Mouse (Mus musculus) CD8-positive naive resting alpha-beta T cell, adult 2 months (primary cell): ENCODE results near the gene Pgs1.

Source experiments
- DNase-seq, 2 experiments: peaks; one replicate each; pipeline ENCODE4 v3.0.0; 2022; ENCODE audit warnings: low read depth in 2 of 2, low spot score in 2 of 2

The Pgs1 gene

DNA sequence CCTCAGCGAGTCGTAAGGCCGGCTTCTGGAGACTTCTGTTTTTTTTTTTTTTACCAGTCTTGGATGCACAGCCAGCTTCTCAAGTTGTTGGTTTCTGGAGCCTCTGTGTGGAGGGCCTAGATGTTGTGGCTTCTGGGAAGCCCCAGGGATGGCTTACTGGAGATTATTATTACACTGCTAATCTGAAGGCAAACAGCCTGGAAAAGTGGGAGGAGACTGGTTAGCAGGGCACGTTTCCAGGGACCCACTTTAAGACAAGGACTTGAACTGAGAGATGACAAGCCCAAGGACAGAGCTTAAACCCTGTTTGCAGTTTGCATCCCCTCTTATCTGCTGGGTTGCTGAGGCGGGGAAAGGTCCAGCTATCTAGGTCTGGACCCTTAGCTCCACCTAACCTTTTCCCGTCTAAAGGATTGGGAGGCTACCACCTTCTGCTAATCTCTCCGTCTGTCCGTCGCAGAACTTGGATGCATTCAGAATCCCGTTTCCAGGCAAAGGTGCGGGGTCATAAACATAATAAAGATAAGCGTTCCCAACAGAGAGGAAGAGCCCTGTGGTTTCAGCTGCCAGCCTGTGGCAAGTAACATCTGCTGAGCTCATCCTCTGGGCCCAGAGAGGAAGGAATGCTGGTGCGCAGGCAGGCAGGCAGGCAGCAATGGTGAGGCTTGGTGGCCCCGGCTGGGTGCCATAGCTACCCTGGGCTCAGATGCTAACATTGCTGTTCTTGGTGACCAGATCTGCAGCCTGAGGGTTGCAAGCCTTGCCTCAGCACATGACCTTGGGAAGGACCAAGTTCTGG, 11.6 kb upstream of the Pgs1 start:
- DNase-seq, result no peak

DNA sequence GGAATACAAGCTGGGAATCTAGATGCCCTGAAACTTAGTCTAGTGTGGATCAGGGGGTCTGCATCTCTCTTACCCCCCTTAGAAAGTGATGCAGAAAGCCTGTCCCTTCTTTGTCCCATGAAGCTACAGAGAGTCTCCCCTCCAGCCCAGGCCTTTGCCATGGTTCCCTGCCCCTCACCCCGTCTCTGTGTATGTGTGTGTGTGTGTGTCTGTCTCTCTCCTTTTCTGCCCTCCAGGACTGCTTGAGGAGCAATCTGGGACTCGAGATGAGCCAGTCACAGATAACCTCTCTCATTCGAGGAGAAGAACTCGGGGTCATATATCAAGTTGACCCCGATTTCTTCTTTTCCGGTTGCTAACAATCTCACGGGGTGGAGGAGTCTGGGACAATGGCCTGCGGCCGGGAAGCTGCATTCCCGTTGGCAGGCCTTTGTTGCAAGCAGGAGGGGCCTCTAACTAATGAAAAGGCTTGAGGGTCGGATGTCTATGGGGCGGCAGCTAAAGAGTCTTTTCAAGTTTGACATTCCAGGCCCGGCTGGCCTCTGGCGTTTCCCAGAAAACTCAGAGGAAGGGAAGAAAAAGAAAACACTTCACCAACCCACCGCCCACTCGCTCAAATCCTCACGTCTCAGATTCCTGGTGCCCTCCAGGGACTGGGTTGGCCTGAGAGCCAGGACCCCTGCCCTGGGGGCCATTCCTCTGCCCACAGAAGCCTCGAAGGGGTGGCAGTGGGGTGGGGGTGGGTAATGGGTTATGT, 10.7 kb upstream of the Pgs1 start:
- no peak for DNase-seq

DNA sequence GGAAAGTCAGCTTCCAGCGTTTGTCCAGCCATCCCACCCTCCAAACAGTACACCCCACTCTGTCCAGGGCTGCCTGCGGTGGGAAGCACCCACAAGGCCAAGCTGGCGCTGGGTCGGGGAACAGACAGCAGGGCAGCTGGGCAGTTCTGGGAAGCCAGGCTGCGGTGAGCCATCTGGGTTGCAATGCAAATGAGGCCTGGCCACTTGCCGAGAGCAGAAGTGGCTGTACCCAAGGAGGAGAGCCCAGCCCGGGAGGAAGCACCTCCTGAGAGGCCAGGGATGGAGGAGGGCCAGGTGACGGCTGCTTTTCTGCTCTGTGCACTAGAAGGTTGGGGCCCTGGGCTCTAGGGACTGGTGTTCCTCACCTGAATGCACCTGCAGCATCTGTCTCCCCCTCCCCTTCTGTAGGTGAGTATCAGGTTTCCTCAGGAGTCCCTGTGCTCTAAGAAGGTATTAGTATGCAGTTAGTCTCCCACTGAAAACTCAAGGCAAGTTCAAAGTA, 10.0 kb upstream of the Pgs1 start:
- no peak for DNase-seq

DNA sequence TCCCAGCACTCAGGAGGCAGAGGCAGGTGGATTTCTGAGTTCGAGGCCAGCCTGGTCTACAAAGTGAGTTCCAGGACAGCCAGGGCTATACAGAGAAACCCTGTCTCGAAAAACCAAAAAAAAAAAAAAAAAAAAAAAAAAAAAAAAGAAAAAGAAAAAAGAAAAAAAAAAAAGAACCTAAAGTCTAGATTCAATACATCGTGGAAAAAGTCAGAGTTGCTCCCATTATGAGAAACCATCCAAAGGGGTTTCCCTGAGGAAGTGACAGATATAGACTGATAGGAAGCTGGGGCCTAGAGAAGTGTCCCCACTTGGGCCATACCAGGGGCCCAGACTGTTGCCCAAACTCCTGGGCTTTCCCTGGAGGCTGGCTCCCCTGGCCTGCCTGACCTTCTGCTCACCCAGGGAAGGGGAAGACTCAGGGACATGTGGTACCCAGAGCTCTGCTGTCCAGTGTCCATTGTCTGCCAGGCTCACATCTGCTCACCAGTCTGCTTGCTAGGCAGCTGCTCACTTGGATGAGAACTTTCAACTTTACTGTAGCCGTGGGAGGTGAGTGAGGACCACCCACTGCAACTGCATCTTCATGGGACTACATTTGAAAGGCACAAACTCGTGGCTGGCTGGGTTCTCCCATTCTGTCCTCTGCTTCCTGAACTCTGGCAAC, 8.3 kb upstream of the Pgs1 start:
- DNase-seq, result no peak

DNA sequence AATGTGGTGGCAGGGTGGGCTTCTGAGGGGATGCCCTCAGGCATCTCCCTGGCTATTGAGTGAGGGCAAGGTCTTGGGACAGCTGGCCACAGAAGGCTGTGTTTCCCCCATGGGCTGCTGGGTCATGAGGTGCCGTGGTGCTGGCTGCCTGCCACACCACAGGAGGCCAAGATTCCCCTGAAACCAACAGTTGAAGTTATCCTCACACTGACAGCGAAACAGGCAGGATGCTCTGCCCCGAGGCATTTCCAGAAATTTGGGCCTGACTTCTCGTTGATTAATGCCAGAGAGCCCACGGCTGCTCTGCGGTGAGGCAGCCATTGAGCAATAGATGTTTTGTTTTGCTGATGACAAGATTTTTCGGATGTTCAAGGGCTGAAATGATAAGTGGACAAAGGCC, 6.7 kb upstream of the Pgs1 start:
- DNase-seq, result no peak

DNA sequence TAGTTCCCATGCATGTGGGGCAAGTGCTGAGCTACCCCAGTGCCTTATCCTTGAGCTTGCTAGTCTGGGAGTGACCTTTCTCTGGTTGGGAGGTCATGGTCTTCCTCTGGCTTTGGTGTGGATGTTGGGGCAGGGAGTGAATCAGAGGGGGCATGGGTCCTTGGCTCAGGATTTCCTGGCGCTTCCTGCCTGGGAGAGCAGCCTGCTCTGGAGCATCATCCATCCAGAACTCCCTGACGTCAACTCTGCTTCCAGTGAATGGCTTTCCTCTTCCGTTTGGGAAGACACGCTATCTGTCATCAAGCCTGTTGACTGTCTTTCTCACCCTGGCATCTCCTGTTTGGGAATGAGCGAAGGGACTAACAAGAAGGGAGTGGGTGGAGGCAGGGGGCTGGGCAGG, 3.7 kb upstream of the Pgs1 start:
- no peak for DNase-seq

DNA sequence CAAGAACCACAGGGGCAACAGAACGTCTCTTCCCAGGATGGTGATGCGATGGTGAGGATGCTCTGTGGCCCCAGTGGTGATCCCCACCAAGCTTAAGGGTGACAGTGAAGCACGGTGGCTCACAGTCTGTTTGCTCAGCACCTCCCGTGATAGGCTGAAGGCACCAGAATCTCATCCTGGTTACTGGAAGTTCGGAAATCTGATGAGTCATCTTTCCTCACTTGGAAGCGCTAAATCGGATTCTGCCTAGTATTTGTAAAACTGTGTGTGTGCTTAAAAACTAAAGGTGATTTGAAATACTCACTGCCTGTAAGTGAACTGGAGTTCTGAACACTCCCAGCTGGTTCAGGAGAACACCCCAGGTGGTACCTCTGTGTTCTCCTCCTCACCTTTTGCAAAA, 2.3 kb upstream of the Pgs1 start:
- no peak for DNase-seq

DNA sequence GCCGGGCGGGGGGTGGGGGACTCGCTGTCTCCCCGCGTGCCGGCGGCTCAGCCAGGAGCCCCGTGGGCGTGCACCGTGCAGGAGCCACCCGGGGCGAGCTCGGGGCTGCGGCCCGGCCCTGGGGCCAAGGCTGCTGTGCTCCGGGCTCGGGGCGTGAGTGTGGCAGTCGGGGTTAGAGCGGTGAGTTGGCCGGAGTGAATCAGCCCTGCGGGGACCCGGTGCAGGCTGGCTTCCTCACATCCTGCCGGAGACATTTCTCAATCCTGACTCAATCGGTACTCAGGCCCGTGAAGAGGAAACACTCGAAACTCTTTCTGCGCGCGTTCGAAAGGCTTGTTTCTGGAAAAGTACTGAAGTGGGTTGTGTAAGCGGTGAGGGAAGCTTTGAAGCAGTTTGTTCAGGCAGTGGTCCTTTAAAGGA, 950 bp downstream of the Pgs1 start:
- DNase-seq, result peak; percentile 26

DNA sequence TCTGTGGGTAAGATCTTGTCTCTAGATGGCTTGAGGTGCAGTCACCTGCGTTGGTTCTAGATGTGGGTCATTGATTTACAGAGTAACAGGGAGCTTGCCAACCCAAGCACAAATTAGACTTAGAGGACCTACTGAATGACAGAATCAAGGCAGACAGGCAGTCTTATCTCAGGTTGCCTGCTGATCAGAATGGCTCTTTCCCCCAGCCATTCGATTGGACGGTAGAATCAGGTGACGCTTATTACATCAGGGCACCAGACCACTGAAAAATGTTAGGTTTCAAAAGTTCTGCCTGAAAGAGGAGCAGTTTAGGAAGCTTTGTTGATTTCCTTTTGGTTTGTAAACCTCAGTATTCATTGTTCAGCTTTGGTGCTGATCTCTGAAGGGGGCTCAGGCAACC, 1.9 kb downstream of the Pgs1 start:
- DNase-seq, result no peak

DNA sequence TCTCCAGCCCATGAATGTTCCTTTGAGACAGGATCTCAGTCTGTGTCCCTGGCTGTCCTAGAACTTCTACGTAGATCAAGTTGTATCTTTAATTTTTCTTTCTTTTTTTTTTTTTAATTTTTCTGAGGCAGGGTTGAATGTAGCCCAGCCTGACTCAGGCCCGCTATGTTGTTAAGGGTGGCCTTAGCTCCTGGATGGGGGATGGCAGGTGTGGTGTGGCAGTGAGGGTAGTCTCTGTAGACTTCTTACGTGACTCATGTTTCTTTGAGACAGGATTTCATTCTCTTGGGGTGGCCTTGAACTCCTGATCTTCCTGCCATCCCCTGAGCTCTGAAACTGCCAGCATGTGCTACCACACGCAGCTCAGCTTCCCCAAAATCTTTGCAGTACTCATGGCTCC, 3.1 kb downstream of the Pgs1 start:
- DNase-seq, result no peak

DNA sequence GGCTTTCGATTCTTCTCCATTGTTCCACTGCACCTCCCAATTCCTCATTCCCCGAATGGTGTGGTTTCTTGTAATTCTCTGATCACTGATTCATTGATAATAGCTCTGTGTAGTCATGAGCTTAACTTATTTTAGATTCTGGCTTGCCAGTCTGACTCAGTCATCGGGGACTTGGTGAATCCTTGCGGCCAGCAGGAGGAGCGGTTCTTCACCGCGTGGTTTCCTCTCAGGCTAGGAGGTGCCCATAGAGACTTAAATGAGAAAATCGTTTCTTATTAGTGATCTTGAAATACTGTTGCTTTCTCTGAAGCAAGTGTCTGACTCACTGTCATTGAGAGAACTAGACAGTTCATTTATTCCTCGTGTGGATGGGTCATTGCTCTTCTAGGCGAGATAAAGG, 3.8 kb downstream of the Pgs1 start:
- DNase-seq, result no peak

DNA sequence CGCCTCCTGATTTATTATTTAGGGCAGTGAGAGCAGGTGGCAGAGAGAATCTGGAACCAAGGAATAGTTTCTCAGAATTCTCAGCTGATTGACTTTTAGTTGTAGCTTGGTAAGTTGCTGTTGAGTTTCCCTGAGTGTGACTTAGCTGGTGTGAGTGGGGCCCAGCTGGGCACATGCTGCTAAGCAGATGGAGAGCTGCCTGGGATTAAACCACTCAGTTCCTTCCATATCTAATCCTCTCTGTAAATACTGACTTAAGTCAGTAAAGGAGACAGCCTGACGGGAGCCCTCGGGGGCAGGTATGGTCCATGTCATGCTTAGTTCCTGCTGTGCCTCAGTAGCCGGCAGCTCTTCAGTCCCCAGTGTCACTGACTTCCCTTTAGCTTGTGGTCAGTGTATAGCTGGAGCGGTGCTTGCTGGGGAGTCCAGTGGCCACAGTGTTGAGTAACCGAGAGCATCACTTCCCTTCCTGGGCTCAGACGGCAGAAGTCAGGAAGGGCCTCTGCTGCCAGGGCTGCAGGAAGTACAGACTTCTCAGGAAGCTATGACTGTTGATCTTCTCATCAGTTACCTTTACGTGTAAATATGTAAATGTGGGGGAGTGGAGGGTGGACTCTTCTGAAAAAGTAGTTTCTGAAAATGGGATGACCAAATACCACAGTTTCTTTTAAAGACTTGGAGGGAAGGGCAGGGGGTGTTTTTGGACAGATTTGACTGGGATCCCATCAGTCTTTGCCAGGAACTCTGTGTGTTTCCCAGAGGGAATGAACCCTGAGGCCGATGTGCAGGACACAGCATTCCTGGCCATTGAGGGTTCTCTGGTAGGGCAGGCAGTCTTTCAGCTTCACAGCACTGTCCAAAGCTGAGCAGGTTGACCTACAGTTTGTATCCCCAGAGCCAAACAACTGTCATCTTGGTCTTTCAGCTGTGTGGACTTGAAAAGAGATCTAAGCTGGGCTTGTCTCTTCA, 5.7 kb downstream of the Pgs1 start:
- no peak for DNase-seq

DNA sequence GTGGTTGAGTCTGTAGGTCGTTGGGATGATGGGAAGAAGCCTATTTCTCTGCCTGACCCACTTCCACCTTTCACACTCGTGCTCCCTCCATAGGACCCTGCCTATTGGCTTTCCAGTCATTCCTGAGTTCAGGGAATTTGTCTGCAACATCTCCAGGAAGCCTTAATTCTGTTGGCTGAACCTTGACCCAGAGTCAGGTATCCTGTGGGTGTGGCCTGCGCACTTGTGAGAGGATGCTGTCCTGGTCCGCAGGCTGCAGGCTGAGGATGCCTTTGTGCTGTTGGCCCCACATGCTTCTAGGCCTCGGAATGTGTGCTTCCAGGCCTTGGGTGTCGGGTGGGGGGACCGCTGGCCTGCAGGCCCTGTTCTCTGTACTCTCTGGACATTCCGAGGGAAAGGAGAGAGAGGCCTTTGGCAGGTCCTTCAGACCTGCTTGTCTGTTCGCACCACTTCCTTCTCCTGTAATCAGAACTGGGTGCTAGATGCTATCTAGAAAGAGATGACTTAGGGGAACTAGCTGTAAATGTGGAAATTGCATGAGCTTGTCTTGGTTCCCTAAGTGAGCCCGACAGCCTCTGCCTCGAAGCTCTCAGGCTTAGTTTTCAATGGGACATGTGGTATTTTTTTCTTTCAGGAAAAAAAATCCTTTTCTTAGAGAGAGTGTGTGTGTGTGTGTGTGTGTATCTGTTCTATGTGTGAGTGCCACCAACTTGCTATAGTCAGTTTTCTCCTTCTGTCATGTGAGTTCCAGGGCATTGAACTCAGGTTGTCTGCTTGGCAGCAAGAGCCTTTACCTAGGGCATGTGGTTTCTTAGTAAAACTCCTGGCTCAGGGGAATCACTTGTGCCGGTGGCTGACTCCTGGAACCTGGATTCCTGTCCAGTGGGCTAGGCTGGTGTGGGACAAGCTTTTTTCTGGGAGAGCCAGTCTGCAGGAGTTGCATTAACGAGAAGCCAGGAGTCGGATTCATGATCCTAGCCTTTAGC, 7.4 kb downstream of the Pgs1 start:
- no peak for DNase-seq

DNA sequence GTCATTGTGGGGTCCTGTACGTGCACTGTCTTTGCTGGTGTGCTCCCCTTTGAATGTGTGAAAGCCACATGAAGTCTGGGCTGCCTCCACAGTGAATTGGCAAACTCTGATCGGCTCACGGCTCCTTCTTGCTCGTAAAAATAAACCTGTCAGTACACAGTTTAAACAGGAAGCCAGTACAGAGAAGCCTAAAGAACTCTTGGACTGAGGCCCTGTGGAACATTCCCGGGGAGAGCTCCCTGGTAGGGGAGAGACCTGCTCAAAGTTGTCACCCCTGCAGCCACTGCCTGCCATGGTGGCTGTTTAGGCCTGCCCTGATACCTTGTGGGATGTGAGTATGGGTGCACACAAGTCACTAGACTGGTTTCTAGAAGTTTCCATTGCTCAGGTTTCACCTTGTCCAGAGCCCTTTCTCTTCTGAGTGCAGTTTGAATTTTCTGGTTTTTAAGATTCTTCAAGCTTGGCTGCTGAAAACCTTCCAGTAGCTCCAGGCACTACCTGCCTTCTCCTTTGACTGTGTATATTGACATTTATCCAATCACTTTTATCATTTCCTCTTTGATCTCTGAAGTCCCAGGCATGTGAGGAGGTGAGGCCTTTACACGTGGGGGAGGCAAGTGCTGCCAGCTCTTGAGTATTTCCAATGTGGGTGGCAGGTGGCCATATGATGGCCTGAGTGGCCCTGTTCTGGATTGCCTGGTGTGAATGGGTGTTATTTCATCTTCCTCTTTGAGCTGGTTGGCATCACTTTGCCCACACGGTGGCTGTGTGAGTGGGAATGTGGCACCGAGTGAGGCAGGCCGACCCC, 8.4 kb downstream of the Pgs1 start:
- DNase-seq, result no peak

DNA sequence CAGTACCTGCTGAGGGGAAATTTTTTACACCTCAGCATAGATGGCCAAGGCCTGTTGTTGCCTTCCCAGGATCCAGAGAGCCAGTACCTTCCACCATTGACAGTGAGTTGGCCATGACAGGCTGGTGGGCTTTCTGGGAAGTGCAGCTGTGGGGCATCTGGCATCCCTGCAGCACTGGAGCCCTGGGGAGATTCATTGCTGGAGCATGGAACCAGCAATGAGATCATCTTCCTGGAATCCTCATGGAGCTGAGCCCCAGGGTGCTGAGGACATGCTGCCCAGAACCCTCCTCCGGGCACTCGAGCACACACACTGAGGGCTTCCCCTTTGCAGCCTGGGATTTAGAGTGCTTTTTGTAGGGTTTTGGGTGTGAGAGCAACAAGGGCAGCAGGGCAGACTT, 9.2 kb downstream of the Pgs1 start:
- DNase-seq, result no peak

DNA sequence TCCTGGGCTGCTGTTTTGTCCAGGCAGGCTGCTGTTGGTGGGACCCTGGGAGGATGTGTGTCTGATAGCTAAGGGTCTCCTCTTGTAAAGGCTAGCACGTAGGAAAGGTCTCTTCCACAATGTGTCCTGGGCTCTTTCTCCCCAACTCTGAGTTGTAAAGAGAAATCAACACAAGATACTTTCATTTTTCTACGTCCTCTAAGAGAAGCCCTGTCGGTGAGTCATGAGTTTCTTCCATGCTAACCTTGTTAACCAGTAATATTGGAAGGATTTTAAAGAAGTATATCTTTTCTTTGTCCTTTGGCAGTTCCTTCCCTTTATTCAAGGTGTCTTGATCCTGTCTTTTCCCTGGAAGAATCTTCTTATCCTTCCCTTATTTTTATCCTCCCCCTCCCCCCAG, 9.6 kb downstream of the Pgs1 start:
- no peak for DNase-seq

DNA sequence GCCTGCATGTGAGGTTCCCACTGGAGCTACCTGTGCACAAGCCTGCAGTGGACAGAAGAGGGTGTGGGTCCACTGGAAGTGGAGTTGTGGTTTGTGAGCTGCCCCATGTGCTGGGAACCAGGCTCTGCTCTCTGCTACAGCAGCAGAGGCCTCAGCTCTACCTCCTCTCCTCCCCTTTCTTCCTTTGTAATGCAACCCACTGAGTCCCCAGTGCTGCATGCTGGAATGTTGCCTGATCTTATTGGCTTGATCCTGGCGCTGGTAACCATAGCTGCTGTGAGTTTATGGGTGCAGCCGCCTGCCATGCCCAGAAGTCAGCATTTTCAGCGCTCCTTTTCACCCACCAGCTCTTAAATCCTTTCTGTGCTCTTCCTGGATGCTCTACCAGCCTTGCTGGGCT, 10.0 kb downstream of the Pgs1 start:
- no peak for DNase-seq

DNA sequence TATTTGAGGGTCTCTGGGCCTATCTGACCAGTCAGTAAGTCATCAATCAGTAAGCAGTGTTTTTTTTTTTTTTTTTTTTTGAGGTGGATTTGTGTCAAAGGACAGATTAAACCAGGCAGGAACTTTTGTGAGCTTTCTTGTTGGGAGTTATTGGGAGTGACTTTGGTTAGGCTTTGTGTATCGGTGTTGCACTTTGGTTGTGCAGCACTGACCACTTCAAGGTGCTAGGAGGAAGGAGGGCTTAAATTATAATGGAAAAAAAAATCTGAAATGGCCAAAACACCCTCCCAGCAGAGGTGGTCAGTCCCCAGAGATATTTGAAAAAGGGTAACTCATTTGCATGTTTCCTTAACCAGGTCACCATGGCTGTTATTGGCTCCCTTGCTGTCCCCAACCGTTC, 11.0 kb downstream of the Pgs1 start:
- no peak for DNase-seq

DNA sequence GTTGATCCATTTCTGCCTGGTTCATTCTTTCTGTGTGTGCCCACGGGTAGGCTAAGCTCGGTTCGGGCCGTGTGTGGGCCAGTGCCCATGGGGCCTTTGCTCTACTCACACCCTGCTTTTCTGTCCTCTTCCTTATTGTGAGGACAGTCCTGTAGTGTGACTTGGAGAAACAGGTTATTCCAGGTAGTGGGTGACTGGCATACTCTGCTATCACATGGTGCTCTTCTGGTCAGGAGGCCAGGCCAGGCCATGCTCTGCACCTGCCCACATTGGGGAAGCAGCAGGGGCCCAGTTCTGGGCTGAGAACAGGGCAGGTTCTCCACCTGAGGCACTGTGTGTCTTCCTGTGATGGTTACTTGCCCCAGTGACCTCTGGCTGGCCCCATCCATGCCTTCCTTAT, 12.3 kb downstream of the Pgs1 start:
- DNase-seq, result no peak
